9 mouse cellular contexts compared by ENCODE assay signal in genomic region chr12:4007181-4007580, GRCm38 (mm10). TPM values are rescaled to one million over a fixed set of nuclear protein-coding genes. Genes with fewer than 3 reads are reported as not detected.
A peak's percentile ranks its signal among the peaks of the same experiment; 100 is the strongest.
DNase-seq lines count a peak whose midpoint lies in the region; ATAC-seq and TF ChIP-seq lines count a peak whose summit lies in the region.
"Had no signal": no experiment of that assay in that cellular context is flagged by ENCODE, and none has a peak within 500 bp of the region (broad histone marks: within the 10 kb centered on the region; RNA-seq: fewer than 3 reads in every experiment).

No protein-coding gene starts in this region.

- H3K9me3 ChIP-seq in forebrain, postnatal 0 days (ENCODE audit: low read length): no peaks in the 10 kb centered on the region
- H3K9me3 ChIP-seq in hindbrain, embryonic 15.5 days: no peaks in the 10 kb centered on the region
- H3K9me3 ChIP-seq: embryonic facial prominence, embryonic 12.5 days had no signal

- no peak overlapping the region for H3K9ac ChIP-seq in forebrain, postnatal 0 days
- no peak overlapping the region for H3K9ac ChIP-seq in hindbrain, embryonic 15.5 days
- H3K9ac ChIP-seq: embryonic facial prominence, embryonic 12.5 days had no signal

- peak; percentile 64 for ATAC-seq in forebrain, postnatal 0 days
- ATAC-seq in hindbrain, embryonic 15.5 days (ENCODE audit: low FRiP score, low read depth): peak; percentile 65; the same call in 1 of the 2 replicates

- WGBS in forebrain, postnatal 0 days: 22% methylated on average over 4 of the region's 4 CpGs
- WGBS in hindbrain, embryonic 15.5 days: 47% methylated on average over 4 of the region's 4 CpGs
- 20% methylated on average over 3 of the region's 4 CpGs for WGBS in olfactory bulb, adult 2 months

- H3K27me3 ChIP-seq in forebrain, postnatal 0 days (ENCODE audit: insufficient read depth, low read length): no peaks in the 10 kb centered on the region
- H3K27me3 ChIP-seq in hindbrain, embryonic 15.5 days: no peaks in the 10 kb centered on the region
- H3K27me3 ChIP-seq: embryonic facial prominence, embryonic 12.5 days had no signal

- no peaks in the 10 kb centered on the region; the same call in none of the 2 replicates for H3K4me1 ChIP-seq in forebrain, postnatal 0 days (ENCODE audit: insufficient read depth)
- peaks cover 40% of the 10 kb centered on the region for H3K4me1 ChIP-seq in hindbrain, embryonic 15.5 days (replicated peaks)
- H3K4me1 ChIP-seq in olfactory bulb, adult 2 months (ENCODE audit: control insufficient read depth, insufficient read depth, low read length): peaks cover 27% of the 10 kb centered on the region

- no peak for TF ChIP-seq POLR2A in olfactory bulb, adult 2 months (IDR thresholded peaks at IDR 0.05; ENCODE audit: insufficient read depth, low read depth, low read length)

- no peaks in the 10 kb centered on the region for H3K36me3 ChIP-seq in forebrain, postnatal 0 days (ENCODE audit: insufficient read depth)
- no peaks in the 10 kb centered on the region for H3K36me3 ChIP-seq in hindbrain, embryonic 15.5 days
- H3K36me3 ChIP-seq: embryonic facial prominence, embryonic 12.5 days had no signal

- peak overlapping the region; percentile 35; the same call in 1 of the 2 replicates for H3K27ac ChIP-seq in forebrain, postnatal 0 days (ENCODE audit: low read depth, low read length)
- H3K27ac ChIP-seq in hindbrain, embryonic 15.5 days (replicated peaks): peak overlapping the region; percentile 62
- peak overlapping the region; percentile 85 for H3K27ac ChIP-seq in olfactory bulb, adult 2 months (ENCODE audit: insufficient read depth, low read depth, low read length)
- H3K27ac ChIP-seq: embryonic facial prominence, embryonic 12.5 days had no signal

- DNase-seq in layer of hippocampus, adult 9-11 months: peak; percentile 49
- DNase-seq in layer of hippocampus, adult 11-12 months (ENCODE audit: low spot score): no peak
- peak; percentile 92 for DNase-seq in brain, adult 2 months (ENCODE audit: low read depth, low spot score)
- no peak for DNase-seq in forebrain, postnatal 0 days
- DNase-seq in ovary, postnatal 36 days (ENCODE audit: low spot score): no peak
- DNase-seq in embryo, embryonic 11 days: no peak

- H3K4me3 ChIP-seq in forebrain, postnatal 0 days (ENCODE audit: low read depth, low read length): no peak overlapping the region
- no peak overlapping the region for H3K4me3 ChIP-seq in hindbrain, embryonic 15.5 days
- H3K4me3 ChIP-seq in olfactory bulb, adult 2 months (ENCODE audit: insufficient read depth, low read depth, low read length): no peak overlapping the region
- H3K4me3 ChIP-seq: embryonic facial prominence, embryonic 12.5 days had no signal

- no peak for TF ChIP-seq CTCF in forebrain, postnatal 0 days (IDR thresholded peaks at IDR 0.05; ENCODE audit: low read depth)
- TF ChIP-seq CTCF in olfactory bulb, adult 2 months (IDR thresholded peaks at IDR 0.05; ENCODE audit: insufficient read depth, low read depth, low read length): no peak

- H3K4me2 ChIP-seq in forebrain, postnatal 0 days (ENCODE audit: low read depth): no peak overlapping the region
- no peak overlapping the region for H3K4me2 ChIP-seq in hindbrain, embryonic 15.5 days
- H3K4me2 ChIP-seq: embryonic facial prominence, embryonic 12.5 days had no signal

RNA-seq across cellular contexts. Expression of gene Efr3b, which starts 31.5 kb away (rescaled TPM):
- total RNA-seq in forebrain, postnatal 0 days (2014; rRNA removed): 65.7 and 86.6 TPM in 2 replicates
- 16.5 and 25.5 TPM in 2 replicates for polyA plus RNA-seq in forebrain, postnatal 0 days (2015; fragmentation: Nextera tagmentation; extraction: Ambion mirVana)
- 38.6 and 42.1 TPM in 2 replicates for polyA plus RNA-seq in hindbrain, embryonic 15.5 days (2015; fragmentation: Nextera tagmentation; extraction: Ambion mirVana)
- not detected in 2 replicates for polyA plus RNA-seq in olfactory bulb, adult 2 months (2012; ENCODE audit: insufficient read depth, insufficient read length, low replicate concordance, missing spikeins)

RNA-seq across cellular contexts. Expression of gene Pomc, which starts 52.4 kb away (rescaled TPM):
- total RNA-seq in forebrain, postnatal 0 days (2014; rRNA removed): 3.9 and 6.7 TPM in 2 replicates
- 3.7 and 4.8 TPM in 2 replicates for polyA plus RNA-seq in forebrain, postnatal 0 days (2015; fragmentation: Nextera tagmentation; extraction: Ambion mirVana)
- 3.4 and 4.0 TPM in 2 replicates for polyA plus RNA-seq in hindbrain, embryonic 15.5 days (2015; fragmentation: Nextera tagmentation; extraction: Ambion mirVana)
- polyA plus RNA-seq in olfactory bulb, adult 2 months (2012; ENCODE audit: insufficient read depth, insufficient read length, low replicate concordance, missing spikeins): not detected in 2 replicates

Comparison
In these comparisons a context has a peak if more than half of its experiments do, and no peak if none do; other contexts are left out.
1. DNase-seq: peak in layer of hippocampus, adult 9-11 months (single experiment) and brain, adult 2 months (single experiment); none in layer of hippocampus, adult 11-12 months (single experiment), forebrain, postnatal 0 days (single experiment), ovary, postnatal 36 days (single experiment) and embryo, embryonic 11 days (single experiment).
2. H3K27ac ChIP-seq: peak in every context shown above with its lines; median percentile 85 in olfactory bulb, adult 2 months; 62 in hindbrain, embryonic 15.5 days; 35 in forebrain, postnatal 0 days.